Mouse (Mus musculus) heart, embryonic 13.5 days (tissue): ENCODE data around the gene Mepe. TPM values are rescaled to one million over a fixed set of nuclear protein-coding genes. Genes with fewer than 3 reads are reported as not detected.
A peak's percentile ranks its signal among the peaks of the same experiment; 100 is the strongest.

Source experiments
- ATAC-seq: fragments of 200-750 bp; cut with Nextera tagmentation; 2 replicates; pipeline ENCODE4 v1.8.0; 2017; ENCODE audit warnings: moderate TSS enrichment; ENCODE audit not compliant: insufficient number of reproducible peaks, low FRiP score, low TSS enrichment; ENCODE audit errors: extremely low read depth
- H3K27ac ChIP-seq: fragments of 300-500 bp; sonication (generic); replicated peaks from 2 replicates; pipeline ENCODE4 v1.5.1; 2015; ENCODE audit warnings: moderate library complexity, mild to moderate bottlenecking, inconsistent platforms
- H3K27me3 ChIP-seq: fragments of 300-500 bp; sonication (generic); replicated peaks from 2 replicates; pipeline ENCODE4 v1.6.1; 2015; ENCODE audit warnings: mild to moderate bottlenecking, inconsistent platforms
- H3K36me3 ChIP-seq: fragments of 300-500 bp; sonication (generic); 2 replicates; pipeline ENCODE4 v1.6.1; 2015; ENCODE audit warnings: mild to moderate bottlenecking, inconsistent platforms
- H3K4me1 ChIP-seq: fragments of 300-500 bp; sonication (generic); 2 replicates; pipeline ENCODE4 v1.6.1; 2015; ENCODE audit warnings: inconsistent platforms
- H3K4me2 ChIP-seq: fragments of 300-500 bp; sonication (generic); 2 replicates; pipeline ENCODE4 v1.6.1; 2015; ENCODE audit warnings: inconsistent platforms, mild to moderate bottlenecking, moderate library complexity
- H3K4me3 ChIP-seq: fragments of 300-500 bp; sonication (generic); 2 replicates; pipeline ENCODE4 v1.5.1; 2015; ENCODE audit warnings: moderate library complexity, mild to moderate bottlenecking, inconsistent platforms
- H3K9ac ChIP-seq: fragments of 300-500 bp; sonication (generic); 2 replicates; pipeline ENCODE4 v1.6.1; 2015; ENCODE audit warnings: inconsistent platforms, mild to moderate bottlenecking, moderate library complexity
- H3K9me3 ChIP-seq: fragments of 300-500 bp; sonication (generic); 2 replicates; pipeline ENCODE4 v1.6.1; 2016; ENCODE audit warnings: inconsistent platforms
- WGBS: fragments of 180-500 bp; shearing (Covaris S2); methylation state at CpG from one replicate; pipeline ENCODE4 v1.1.7; 2015; ENCODE audit warnings: mixed read lengths; 5-methylcytosine and 5-hydroxymethylcytosine counted together
- polyA plus RNA-seq: library from polyadenylated mRNA; unstranded; fragments of >200 nt; fragmentation: Nextera tagmentation; extraction: Ambion mirVana; gene quantifications from 2 replicates; pipeline ENCODE4 v1.2.1, GENCODE M21; 2015

Gene Mepe
- not detected in 2 replicates for polyA plus RNA-seq

DNA sequence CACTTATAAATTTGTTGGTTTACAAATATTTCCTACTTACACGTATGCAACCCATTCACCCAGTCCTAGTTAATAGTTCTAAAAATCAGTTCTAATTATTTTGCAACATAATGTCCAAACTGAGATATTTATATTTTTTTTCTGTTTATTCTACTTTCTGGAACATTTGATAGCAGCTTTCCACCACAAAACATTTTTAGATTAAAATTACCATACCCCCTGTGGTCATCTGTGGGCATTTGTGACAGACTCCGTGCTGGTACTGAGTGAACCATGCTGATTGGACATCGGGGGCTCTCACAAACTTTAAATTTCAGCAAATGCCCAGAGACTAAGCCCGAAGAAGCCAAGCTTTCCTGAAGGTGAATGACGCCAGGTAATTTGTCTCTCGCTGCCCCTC is at the start of gene Mepe:
Gene Mepe (plus strand): TSS at position 301 of the 400 bp plus-strand sequence.
- Histone ChIP-seq H3K36me3 (no peaks in the 10 kb centered on the region), H3K9ac (no peak within 1 kb of the TSS), H3K4me3 (no peak within 1 kb of the TSS), H3K27me3 (no peaks in the 10 kb centered on the region), H3K27ac (no peak within 1 kb of the TSS), H3K9me3 (no peaks in the 10 kb centered on the region), H3K4me2 (no peak within 1 kb of the TSS), H3K4me1 (no peaks in the 10 kb centered on the region)
- ATAC-seq, result no peak
- 85% methylated on average over 6 of the region's 6 CpGs for WGBS

DNA sequence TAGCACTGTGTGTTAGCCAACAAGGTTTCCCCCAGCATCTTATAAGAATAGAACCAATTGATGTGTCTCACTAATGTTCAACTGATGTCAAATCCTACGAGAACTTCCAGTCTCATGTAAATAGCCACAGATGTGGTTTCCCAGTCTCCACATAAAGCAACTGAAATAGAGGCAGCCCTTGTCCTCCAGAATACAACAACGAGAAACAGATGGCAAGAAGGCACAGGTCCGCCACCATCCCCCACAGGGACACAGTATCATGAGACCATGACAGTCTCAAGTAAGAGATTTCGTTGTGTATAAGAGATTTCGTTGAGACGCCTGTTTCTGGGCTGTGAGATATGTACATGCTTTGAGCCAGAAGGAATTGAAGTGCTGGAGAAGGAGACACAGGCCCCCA is 30.9 kb upstream of the Mepe start:
- H3K9ac ChIP-seq, result no peak overlapping the region
- H3K27ac ChIP-seq, result no peak overlapping the region
- no peak for ATAC-seq
- no peaks in the 10 kb centered on the region for H3K36me3 ChIP-seq
- WGBS, result 62% methylated on average over 6 of the region's 6 CpGs
- no peaks in the 10 kb centered on the region for H3K9me3 ChIP-seq
- H3K4me1 ChIP-seq, result no peaks in the 10 kb centered on the region
- no peaks in the 10 kb centered on the region for H3K27me3 ChIP-seq
- H3K4me3 ChIP-seq, result no peak overlapping the region
- H3K4me2 ChIP-seq, result no peak overlapping the region

DNA sequence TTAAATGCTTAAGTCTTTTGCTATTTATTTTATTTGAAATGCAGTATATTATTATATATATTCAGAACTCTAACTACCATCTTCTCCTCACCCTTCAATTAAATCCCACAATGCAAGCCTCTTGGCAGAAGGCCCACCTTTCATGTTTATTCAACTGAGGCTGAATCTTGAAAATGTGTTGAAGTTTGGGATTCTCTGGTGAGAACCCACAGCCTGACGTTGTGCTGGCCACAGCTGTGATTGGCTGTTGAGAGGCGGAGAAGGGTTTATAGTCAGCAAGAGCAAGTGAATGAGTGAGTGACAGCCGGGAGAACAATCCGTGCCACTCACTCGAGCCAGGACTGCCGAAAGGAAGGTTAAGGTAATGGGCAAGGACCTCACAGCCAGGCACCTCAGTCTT is 26.1 kb upstream of the Mepe start, which contains the start of gene Ibsp:
Gene Ibsp (plus strand): TSS at position 178 of the 400 bp plus-strand sequence.
- Histone ChIP-seq H3K27ac (no peak within 1 kb of the TSS), H3K4me2 (no peak within 1 kb of the TSS), H3K4me1 (no peaks in the 10 kb centered on the region), H3K9ac (no peak within 1 kb of the TSS), H3K27me3 (no peaks in the 10 kb centered on the region), H3K36me3 (no peaks in the 10 kb centered on the region), H3K9me3 (no peaks in the 10 kb centered on the region), H3K4me3 (no peak within 1 kb of the TSS)
- 50% methylated on average over 6 of the region's 6 CpGs for WGBS
- no peak for ATAC-seq

DNA sequence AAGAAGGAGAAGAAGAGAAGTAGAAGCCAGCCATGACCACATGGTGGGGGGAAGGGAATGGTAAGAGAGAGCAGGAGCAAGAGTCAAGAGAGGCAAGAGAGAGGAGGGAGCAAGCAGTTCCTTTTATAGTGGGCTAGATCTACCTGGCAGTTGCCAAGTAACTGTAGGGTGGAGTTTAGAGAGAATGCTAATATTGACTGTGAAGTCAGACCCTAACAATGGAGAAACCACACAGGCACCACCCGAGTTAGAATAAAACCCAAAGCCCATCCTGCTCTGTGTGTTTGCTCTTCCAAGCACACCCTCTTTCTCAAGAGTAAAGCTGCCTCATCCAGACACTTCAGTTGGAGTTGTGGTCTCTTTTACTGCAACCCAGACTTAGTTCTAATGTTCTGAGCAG is 11.1 kb upstream of the Mepe start:
- WGBS, result 65% methylated on average over 1 of the region's 1 CpGs
- ATAC-seq, result no peak

DNA sequence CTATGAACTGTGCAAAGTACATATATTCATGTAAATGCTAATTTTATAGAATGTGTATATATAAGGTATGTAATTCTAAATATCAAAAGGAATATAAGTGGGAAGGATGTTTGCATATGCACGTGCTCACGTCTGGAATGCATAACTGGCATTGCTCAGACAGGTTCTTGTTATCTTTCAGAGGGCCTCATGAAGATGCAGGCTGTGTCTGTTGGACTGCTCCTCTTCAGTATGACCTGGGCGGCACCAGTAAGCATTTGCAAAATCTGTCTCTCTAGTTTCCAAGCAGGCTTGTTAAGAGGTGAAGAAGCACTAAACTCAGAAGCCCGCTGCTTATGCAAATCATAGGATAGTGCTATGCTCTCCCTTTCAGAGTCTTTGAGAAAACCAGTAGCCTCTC is 1.8 kb downstream of the Mepe start:
- Histone ChIP-seq H3K4me1 (no peaks in the 10 kb centered on the region), H3K27me3 (no peaks in the 10 kb centered on the region), H3K36me3 (no peaks in the 10 kb centered on the region), H3K9me3 (no peaks in the 10 kb centered on the region), H3K4me3 (no peak overlapping the region), H3K27ac (no peak overlapping the region), H3K9ac (no peak overlapping the region), H3K4me2 (no peak overlapping the region)
- WGBS, result 53% methylated on average over 4 of the region's 4 CpGs
- ATAC-seq, result no peak

More for the DNA sequence above, 11.1 kb upstream of the Mepe start:
- no peaks in the 10 kb centered on the region for H3K9me3 ChIP-seq
- no peak overlapping the region for H3K9ac ChIP-seq
- H3K4me2 ChIP-seq, result no peak overlapping the region
- H3K4me1 ChIP-seq, result no peaks in the 10 kb centered on the region
- no peaks in the 10 kb centered on the region for H3K36me3 ChIP-seq
- no peak overlapping the region for H3K4me3 ChIP-seq
- H3K27me3 ChIP-seq, result no peaks in the 10 kb centered on the region
- H3K27ac ChIP-seq, result no peak overlapping the region

DNA sequence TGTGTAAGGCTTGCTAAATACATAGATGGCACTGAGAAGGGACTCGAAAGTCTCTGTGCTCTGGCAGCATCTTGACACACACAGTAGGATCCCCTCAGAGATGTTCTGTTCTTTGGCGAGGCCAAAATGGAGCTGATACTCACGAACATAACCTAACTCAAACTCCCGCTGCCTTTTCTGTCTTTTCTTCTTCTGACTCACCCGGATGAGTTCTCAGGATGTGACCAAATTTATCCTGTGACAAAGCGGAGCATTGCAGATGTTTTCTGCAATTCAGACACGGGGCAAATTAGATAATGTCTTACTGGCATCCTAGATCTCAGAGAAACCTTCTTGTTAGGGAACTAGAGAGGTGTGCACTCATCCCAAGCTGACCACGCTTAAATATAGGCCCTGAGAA is 2.3 kb downstream of the Mepe start:
- Histone ChIP-seq H3K36me3 (no peaks in the 10 kb centered on the region), H3K9me3 (no peaks in the 10 kb centered on the region), H3K4me3 (no peak overlapping the region), H3K4me2 (no peak overlapping the region), H3K27me3 (no peaks in the 10 kb centered on the region), H3K4me1 (no peaks in the 10 kb centered on the region), H3K27ac (no peak overlapping the region), H3K9ac (no peak overlapping the region)
- no peak for ATAC-seq
- WGBS, result 74% methylated on average over 8 of the region's 8 CpGs

DNA sequence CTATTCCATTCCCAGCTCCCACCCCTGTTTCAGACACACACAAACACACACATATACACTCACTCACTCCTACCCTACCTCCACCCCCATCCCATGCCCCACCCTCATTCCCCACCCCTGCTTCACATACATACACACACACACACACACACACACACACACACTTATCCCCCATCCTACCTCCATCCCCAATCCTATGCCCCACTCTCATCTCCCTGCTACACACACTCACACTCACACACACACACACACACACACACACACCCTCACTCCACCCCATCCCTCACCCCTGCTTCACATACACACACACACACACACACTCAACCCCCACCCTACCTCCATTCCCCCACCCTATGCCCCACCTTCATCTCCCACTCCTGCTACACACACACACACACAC is 2.7 kb downstream of the Mepe start:
- no peak overlapping the region for H3K27ac ChIP-seq
- H3K4me1 ChIP-seq, result 0 out of 2 replicates have a peak, but pooled peaks cover under 1% of the 10 kb centered on the region
- no peak overlapping the region for H3K9ac ChIP-seq
- no peak overlapping the region for H3K4me3 ChIP-seq
- no peaks in the 10 kb centered on the region for H3K36me3 ChIP-seq
- no peaks in the 10 kb centered on the region for H3K9me3 ChIP-seq
- ATAC-seq, result no peak
- no peaks in the 10 kb centered on the region for H3K27me3 ChIP-seq
- H3K4me2 ChIP-seq, result no peak overlapping the region

DNA sequence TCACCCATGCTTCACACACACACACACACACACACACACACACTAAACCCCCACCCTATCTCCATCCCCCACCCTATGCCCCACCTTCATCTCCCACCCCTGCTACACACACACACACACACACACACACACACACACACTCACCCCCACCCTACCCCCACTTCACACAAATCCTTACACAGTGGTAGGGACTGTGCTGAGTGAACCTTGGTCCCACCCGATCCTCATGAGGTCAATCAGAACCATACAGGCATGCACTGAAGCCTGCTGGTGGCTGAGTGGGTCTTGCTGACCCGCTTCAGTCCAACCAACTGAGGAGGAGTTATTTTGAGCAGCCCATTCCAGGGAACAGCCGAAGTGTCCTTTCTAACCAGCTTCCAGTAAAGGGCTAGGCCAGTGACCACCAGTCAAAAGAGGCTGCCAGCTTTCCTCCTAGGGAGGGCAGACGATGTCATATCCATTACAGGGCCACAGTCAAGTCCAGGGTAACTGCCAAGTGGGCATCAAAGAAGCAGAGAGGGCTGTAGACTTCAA is 3.3 kb downstream of the Mepe start:
- no peak overlapping the region for H3K27ac ChIP-seq
- no peaks in the 10 kb centered on the region for H3K27me3 ChIP-seq
- H3K4me3 ChIP-seq, result no peak overlapping the region
- no peak overlapping the region for H3K9ac ChIP-seq
- WGBS, result 69% methylated on average over 4 of the region's 4 CpGs
- H3K4me1 ChIP-seq, result 0 out of 2 replicates have a peak, but pooled peaks cover 5% of the 10 kb centered on the region
- H3K4me2 ChIP-seq, result no peak overlapping the region
- H3K9me3 ChIP-seq, result no peaks in the 10 kb centered on the region
- H3K36me3 ChIP-seq, result no peaks in the 10 kb centered on the region
- ATAC-seq, result no peak

DNA sequence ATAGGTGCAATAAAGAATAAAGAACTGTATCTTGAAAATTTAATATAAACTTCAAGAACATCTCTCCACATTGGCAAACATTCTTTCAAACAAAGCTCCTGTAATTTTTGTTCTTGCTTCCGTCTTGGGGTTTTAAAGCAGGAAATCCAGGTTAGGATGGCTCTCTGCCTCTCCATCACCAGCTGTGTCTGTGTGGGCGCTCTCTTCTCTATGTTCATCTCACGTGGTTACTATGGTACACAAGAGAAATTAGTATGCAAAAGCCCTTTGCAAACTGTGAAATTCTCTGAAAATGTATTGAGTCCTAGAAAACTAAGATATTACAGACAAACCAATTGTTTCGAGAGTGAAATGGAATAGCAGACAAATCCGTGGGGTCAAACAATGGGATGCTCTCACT is 4.3 kb downstream of the Mepe start:
- Histone ChIP-seq H3K4me3 (no peak overlapping the region), H3K36me3 (no peaks in the 10 kb centered on the region), H3K4me1 (0 out of 2 replicates have a peak, but pooled peaks cover 5% of the 10 kb centered on the region), H3K9ac (no peak overlapping the region), H3K27ac (no peak overlapping the region), H3K9me3 (no peaks in the 10 kb centered on the region), H3K4me2 (no peak overlapping the region), H3K27me3 (no peaks in the 10 kb centered on the region)
- WGBS, result 74% methylated on average over 5 of the region's 5 CpGs
- ATAC-seq, result no peak

DNA sequence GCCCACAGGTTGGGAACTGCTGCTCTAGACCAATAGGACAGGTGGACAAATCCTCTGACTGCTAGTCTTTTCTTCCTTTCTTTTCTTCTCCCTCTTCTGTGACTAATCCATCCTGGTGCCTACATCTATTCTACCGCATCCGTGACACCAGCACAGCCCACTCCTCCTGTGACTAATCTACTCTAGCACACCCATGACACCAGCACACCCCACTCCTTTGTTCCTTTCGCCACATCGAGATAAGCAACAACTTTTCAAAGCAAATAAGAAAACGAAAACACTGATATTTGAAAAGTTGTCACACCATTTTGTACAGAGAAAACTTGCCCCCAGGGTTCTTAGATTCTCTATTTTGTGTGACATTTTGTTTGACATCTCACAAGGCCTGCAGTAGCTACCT is 5.0 kb downstream of the Mepe start:
- H3K27me3 ChIP-seq, result no peaks in the 10 kb centered on the region
- 62% methylated on average over 5 of the region's 5 CpGs for WGBS
- no peak for ATAC-seq
- no peaks in the 10 kb centered on the region for H3K36me3 ChIP-seq
- H3K4me1 ChIP-seq, result 0 out of 2 replicates have a peak, but pooled peaks cover 5% of the 10 kb centered on the region
- no peak overlapping the region for H3K27ac ChIP-seq
- H3K9ac ChIP-seq, result no peak overlapping the region
- H3K4me3 ChIP-seq, result no peak overlapping the region
- no peaks in the 10 kb centered on the region for H3K9me3 ChIP-seq
- no peak overlapping the region for H3K4me2 ChIP-seq

DNA sequence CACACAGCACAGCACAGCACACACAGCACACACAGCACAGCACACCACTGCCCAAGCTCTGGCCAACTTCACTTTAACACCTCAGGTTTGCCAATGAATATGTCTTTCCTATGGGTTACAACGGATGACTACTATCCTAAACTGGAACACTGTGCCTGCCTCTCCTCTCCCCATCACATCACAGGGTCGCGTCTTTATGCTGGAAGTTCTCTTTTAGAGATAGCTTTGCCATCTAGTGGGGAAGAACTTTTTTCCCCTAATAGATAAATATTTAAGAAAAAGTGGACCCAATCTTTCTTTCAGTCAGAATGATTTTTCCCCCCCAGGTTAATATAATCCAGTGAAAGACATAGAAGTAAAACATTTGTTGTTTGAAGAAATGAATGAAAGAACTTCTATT is 7.2 kb downstream of the Mepe start:
- ATAC-seq, result no peak
- 46% methylated on average over 3 of the region's 3 CpGs for WGBS

DNA sequence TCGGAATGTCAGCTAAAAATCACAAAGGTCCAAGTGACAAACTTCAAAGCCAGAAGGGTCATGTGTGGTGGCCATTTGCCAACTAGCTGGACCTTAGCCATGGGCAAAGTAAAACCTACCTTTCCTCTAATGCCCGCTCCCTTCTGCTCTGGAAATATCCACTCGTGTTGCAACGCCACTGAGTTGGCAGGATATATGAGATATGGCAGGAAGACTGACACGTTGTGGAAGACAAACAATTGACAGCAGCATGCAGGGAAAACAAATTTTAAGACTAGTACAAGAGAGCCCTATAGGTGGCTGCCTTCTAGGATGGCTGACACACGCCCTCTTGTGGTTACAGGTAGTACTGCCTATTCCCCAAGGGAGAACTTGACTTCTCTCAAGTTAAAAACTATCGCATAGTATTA is 8.1 kb downstream of the Mepe start:
- Histone ChIP-seq H3K9ac (no peak overlapping the region), H3K36me3 (no peaks in the 10 kb centered on the region), H3K4me2 (peak overlapping the region; percentile 34), H3K27me3 (0 out of 2 replicates have a peak, but pooled peaks cover 9% of the 10 kb centered on the region), H3K4me3 (no peak overlapping the region), H3K9me3 (no peaks in the 10 kb centered on the region), H3K27ac (no peak overlapping the region), H3K4me1 (0 out of 2 replicates have a peak, but pooled peaks cover 5% of the 10 kb centered on the region)
- ATAC-seq, result no peak
- 34% methylated on average over 7 of the region's 7 CpGs for WGBS

More for the DNA sequence above, 7.2 kb downstream of the Mepe start:
- Histone ChIP-seq H3K4me2 (no peak overlapping the region), H3K9ac (no peak overlapping the region), H3K27me3 (0 out of 2 replicates have a peak, but pooled peaks cover 3% of the 10 kb centered on the region), H3K4me1 (0 out of 2 replicates have a peak, but pooled peaks cover 5% of the 10 kb centered on the region), H3K36me3 (no peaks in the 10 kb centered on the region), H3K4me3 (no peak overlapping the region), H3K9me3 (no peaks in the 10 kb centered on the region), H3K27ac (no peak overlapping the region)
